Mouse (Mus musculus) ES-E14 (cell line): ENCODE data around the gene Aunip. TPM values are rescaled to one million over a fixed set of nuclear protein-coding genes. Genes with fewer than 3 reads are reported as not detected.

Experiments used
- DNase-seq: peaks from one replicate; pipeline ENCODE4 v3.0.0-alpha.2; 2013; ENCODE audit warnings: low read depth, low spot score
- H3K27ac ChIP-seq: 2 replicates; pipeline ENCODE4 v1.5.1; 2012; ENCODE audit warnings: low read depth, mild to moderate bottlenecking, low read length, moderate library complexity, mixed read lengths; ENCODE audit not compliant: poor library complexity, insufficient read depth, severe bottlenecking
- H3K36me3 ChIP-seq: 2 replicates; pipeline ENCODE4 v1.6.1; 2012; ENCODE audit warnings: mild to moderate bottlenecking, low read length, moderate library complexity, mixed read lengths; ENCODE audit not compliant: control insufficient read depth, poor library complexity, insufficient read depth, severe bottlenecking
- H3K4me1 ChIP-seq, 2 experiments: fragments of 150-350 bp in 1 of 2; sonication (generic) in 1 of 2; 2 replicates each; pipeline ENCODE4 v1.6.1; 2012; ENCODE audit warnings: low read length in 2 of 2, mild to moderate bottlenecking in 1 of 2, mixed read lengths in 1 of 2; ENCODE audit not compliant: control insufficient read depth in 2 of 2, insufficient read depth in 2 of 2, poor library complexity in 1 of 2
- H3K4me3 ChIP-seq, 2 experiments: fragments of 150-350 bp in 1 of 2; sonication (generic) in 1 of 2; 2 replicates each; pipeline ENCODE4 v1.5.1; 2012; ENCODE audit warnings: low read length in 2 of 2, low read depth in 1 of 2, mild to moderate bottlenecking in 1 of 2, mixed read lengths in 1 of 2; ENCODE audit not compliant: insufficient read depth in 1 of 2, poor library complexity in 1 of 2, severe bottlenecking in 1 of 2
- H3K9ac ChIP-seq: 2 replicates; pipeline ENCODE4 v1.6.1; 2012; ENCODE audit warnings: low read depth, mild to moderate bottlenecking, low read length, mixed read lengths; ENCODE audit not compliant: poor library complexity, insufficient read depth, severe bottlenecking
- H3K9me3 ChIP-seq: fragments of 150-350 bp; sonication (generic); 2 replicates; pipeline ENCODE4 v1.6.1; 2012; ENCODE audit warnings: low read depth, mild to moderate bottlenecking, low read length; ENCODE audit not compliant: control insufficient read depth, insufficient read depth
- CHD2 ChIP-seq: IDR thresholded peaks from 2 replicates; pipeline ENCODE4 v1.6.1; 2014; ENCODE audit warnings: mild to moderate bottlenecking, low read depth, low read length, inconsistent platforms
- HCFC1 ChIP-seq: IDR thresholded peaks from 2 replicates; pipeline ENCODE4 v1.6.1; 2012; ENCODE audit warnings: low read length, inconsistent platforms, borderline replicate concordance; ENCODE audit not compliant: insufficient read depth
- MAFK ChIP-seq: IDR thresholded peaks from 2 replicates; pipeline ENCODE4 v1.6.1; 2014; ENCODE audit warnings: mild to moderate bottlenecking, low read depth, low read length, inconsistent platforms; ENCODE audit not compliant: insufficient read depth
- ZC3H11A ChIP-seq: IDR thresholded peaks from 2 replicates; pipeline ENCODE4 v1.6.1; 2012; ENCODE audit warnings: low read depth, mild to moderate bottlenecking, inconsistent platforms, low read length, borderline replicate concordance
- ZNF384 ChIP-seq: IDR thresholded peaks from 2 replicates; pipeline ENCODE4 v1.6.1; 2012; ENCODE audit warnings: low read depth, low read length, inconsistent platforms
- in situ Hi-C, 2 experiments: fragments of 600-800 bp; cut with MboI; formaldehyde crosslinking; loops; one replicate each; pipeline ENCODE4 v1.15.1; 2025; ENCODE audit warnings: low sequenced_read_pairs in 2 of 2, inconsistent platforms in 1 of 2; ENCODE audit not compliant: unreplicated experiment in 2 of 2
- total RNA-seq: library from RNA; depleted of rRNA; stranded (reverse); fragments of 300-350 nt; gene quantifications from 2 replicates; pipeline ENCODE4 v1.2.3, GENCODE M21; 2012

The Aunip gene
- total RNA-seq, 1 experiment: 18.3 TPM

- in situ Hi-C loops: no loop called here
- peaks cover 5% of the 10 kb centered on the region for H3K36me3 ChIP-seq
- peaks cover 4 to 5% of the 10 kb centered on the region in 2 experiments; a peak in 3 of 4 replicates for H3K4me1 ChIP-seq
- peak within 1 kb of the TSS; percentile 67 for H3K27ac ChIP-seq
- H3K4me3 ChIP-seq: peak within 1 kb of the TSS; percentile 75 to 84
- peak within 1 kb of the TSS; percentile 87 for H3K9ac ChIP-seq
- DNase-seq: peak; percentile 91
- H3K9me3 ChIP-seq: no peaks in the 10 kb centered on the region
- TF ChIP-seq MAFK (no peak), ZNF384 (no peak), CHD2 (peak; percentile 91), ZC3H11A (no peak), HCFC1 (no peak)
Observed at GRCm38 (mm10) chr4:134534932-134535786, 24.4 kb downstream of the Aunip start, which contains the start of gene Mtfr1l. Mtfr1l (minus strand) TSS chr4:134535387.

GRCm38 (mm10) chr4:134535787-134536151 is 25.0 kb downstream of the Aunip start:
- peaks cover 4 to 5% of the 10 kb centered on the region in 2 experiments; a peak in 3 of 4 replicates for H3K4me1 ChIP-seq
- DNase-seq: no peak
- peak overlapping the region; percentile 67 for H3K27ac ChIP-seq
- peak overlapping the region; percentile 69 for H3K9ac ChIP-seq
- no peaks in the 10 kb centered on the region for H3K9me3 ChIP-seq
- in situ Hi-C loops: no loop called here
- H3K4me3 ChIP-seq: peak overlapping the region; percentile 64 to 75
- 0 out of 2 replicates have a peak, but pooled peaks cover under 1% of the 10 kb centered on the region for H3K36me3 ChIP-seq
- TF ChIP-seq ZNF384: no peak
- TF ChIP-seq HCFC1: no peak
- no peak for TF ChIP-seq ZC3H11A
- TF ChIP-seq CHD2: no peak

- no peak overlapping the region for H3K9ac ChIP-seq
- no peaks in the 10 kb centered on the region for H3K36me3 ChIP-seq
- H3K4me1 ChIP-seq: peaks cover 2 to 4% of the 10 kb centered on the region in 2 experiments; a peak in 3 of 4 replicates
- no peaks in the 10 kb centered on the region for H3K9me3 ChIP-seq
- no peak overlapping the region for H3K4me3 ChIP-seq
- in situ Hi-C loops: no loop called here
- DNase-seq: no peak
- no peak overlapping the region for H3K27ac ChIP-seq
- no peak for TF ChIP-seq ZNF384
- TF ChIP-seq ZC3H11A: no peak
- no peak for TF ChIP-seq HCFC1
- TF ChIP-seq CHD2: no peak
- TF ChIP-seq MAFK: no peak
Observed at GRCm38 (mm10) chr4:134538997-134539580, 28.3 kb downstream of the Aunip start.

GRCm38 (mm10) chr4:134542726-134543125 is 31.9 kb downstream of the Aunip start:
- peaks cover 0 to 2% of the 10 kb centered on the region in 2 experiments; a peak in 1 of 4 replicates for H3K4me1 ChIP-seq
- no peak overlapping the region for H3K27ac ChIP-seq
- no peak for DNase-seq
- TF ChIP-seq ZC3H11A (no peak), ZNF384 (no peak)
- H3K9ac ChIP-seq: no peak overlapping the region
- in situ Hi-C loops: loop anchor here in 1 of 2 experiments (10.0 kb wide), 1 partner anchor 252 kb away; no protein-coding TSS in a partner anchor
- no peak overlapping the region for H3K4me3 ChIP-seq
- no peaks in the 10 kb centered on the region for H3K9me3 ChIP-seq
- no peaks in the 10 kb centered on the region for H3K36me3 ChIP-seq
